Mouse (Mus musculus): ENCODE results near the gene Sirt2. TPM values are rescaled to one million over a fixed set of nuclear protein-coding genes. Genes with fewer than 3 reads are reported as not detected.
A peak's percentile ranks its signal among the peaks of the same experiment; 100 is the strongest.

Sirt2 gene
- polyA plus RNA-seq, 1 experiment from 2014 or later: 63.7 TPM

DNA sequence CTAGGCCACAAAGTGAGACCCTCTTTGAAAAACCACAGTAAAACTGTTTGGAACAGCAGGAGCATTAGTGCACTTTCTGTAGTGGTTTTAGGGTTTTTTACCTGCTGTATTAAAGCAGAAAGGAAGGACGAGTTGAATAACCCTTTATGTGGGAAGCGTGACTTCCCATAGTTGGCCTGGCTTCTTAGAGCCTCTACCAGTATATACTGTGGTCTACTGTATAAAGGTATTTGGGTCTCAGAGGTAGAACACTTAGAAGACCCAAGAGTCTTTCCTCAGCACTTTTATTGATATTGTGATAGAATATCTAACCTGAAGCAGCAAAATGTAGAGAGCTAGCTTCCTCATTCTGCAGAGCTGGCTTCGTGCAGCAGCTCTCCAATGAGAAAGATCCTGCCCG, 53.0 kb downstream of the Sirt2 start:
- Histone ChIP-seq H3K27me3 (ENCODE audit: control insufficient read depth, insufficient read depth, low read length) (no peaks in the 10 kb centered on the region), H3K36me3 (ENCODE audit: control insufficient read depth, insufficient read depth, low read length) (peaks cover 62% of the 10 kb centered on the region), H3K4me1 (ENCODE audit: control insufficient read depth, insufficient read depth, low read length) (peaks cover 41% of the 10 kb centered on the region), H3K9ac (ENCODE audit: low read length) (no peak overlapping the region), H3K27ac (ENCODE audit: low read length) (no peak overlapping the region), H3K9me3 (replicated peaks; ENCODE audit: control insufficient read depth, low read length) (no peaks in the 10 kb centered on the region), H3K4me2 (ENCODE audit: low read depth, low read length) (no peak overlapping the region), H3K4me3 (replicated peaks; ENCODE audit: low read length) (no peak overlapping the region)
- 87% methylated on average over 4 of the region's 4 CpGs for WGBS
- ATAC-seq (ENCODE audit: insufficient read depth, low FRiP score): no peak

GRCm38 (mm10) chr7:28820358-28821260, 54.1 kb downstream of the Sirt2 start:
- peaks cover 35% of the 10 kb centered on the region for H3K4me1 ChIP-seq (ENCODE audit: control insufficient read depth, insufficient read depth, low read length)
- WGBS: 70% methylated on average over 12 of the region's 12 CpGs
- no peaks in the 10 kb centered on the region for H3K27me3 ChIP-seq (ENCODE audit: control insufficient read depth, insufficient read depth, low read length)
- no peak overlapping the region for H3K4me2 ChIP-seq (ENCODE audit: low read depth, low read length)
- no peak overlapping the region for H3K9ac ChIP-seq (ENCODE audit: low read length)
- H3K36me3 ChIP-seq (ENCODE audit: control insufficient read depth, insufficient read depth, low read length): peaks cover 53% of the 10 kb centered on the region
- no peaks in the 10 kb centered on the region for H3K9me3 ChIP-seq (replicated peaks; ENCODE audit: control insufficient read depth, low read length)
- no peak for ATAC-seq (ENCODE audit: insufficient read depth, low FRiP score)
- H3K27ac ChIP-seq (ENCODE audit: low read length): peak overlapping the region; percentile 18; the same call in 1 of the 2 replicates
- no peak overlapping the region for H3K4me3 ChIP-seq (replicated peaks; ENCODE audit: low read length)

DNA sequence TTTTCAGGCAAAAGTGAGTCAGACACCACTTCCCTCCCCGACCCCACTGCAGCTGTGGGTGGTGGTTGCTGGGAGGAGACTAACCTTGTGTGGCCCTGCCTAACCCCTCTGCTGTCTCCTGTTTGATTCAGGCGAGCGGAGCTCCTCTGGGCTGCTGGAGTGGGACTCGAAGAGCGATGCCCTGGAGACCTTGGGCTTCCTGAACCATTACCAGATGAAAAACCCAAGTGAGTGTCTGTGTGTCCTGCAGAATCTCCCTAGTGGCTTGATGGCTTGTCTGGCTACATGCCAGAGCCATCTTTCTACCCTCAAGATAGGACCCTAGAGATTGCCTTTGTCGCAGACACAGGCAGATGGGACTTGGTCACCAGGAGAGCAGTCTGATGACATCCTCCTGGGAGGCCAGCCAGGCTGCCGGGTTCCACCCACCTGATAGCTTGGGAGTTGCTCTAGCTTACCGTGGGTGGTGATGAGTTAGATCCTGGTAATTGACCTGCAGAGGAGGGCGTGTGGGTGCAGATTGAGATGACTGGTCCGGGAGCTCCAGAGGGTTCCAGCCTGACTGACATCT, 54.8 kb downstream of the Sirt2 start:
- Histone ChIP-seq H3K4me2 (ENCODE audit: low read depth, low read length) (no peak overlapping the region), H3K36me3 (ENCODE audit: control insufficient read depth, insufficient read depth, low read length) (peaks cover 45% of the 10 kb centered on the region), H3K9me3 (replicated peaks; ENCODE audit: control insufficient read depth, low read length) (no peaks in the 10 kb centered on the region), H3K4me3 (replicated peaks; ENCODE audit: low read length) (no peak overlapping the region), H3K9ac (ENCODE audit: low read length) (no peak overlapping the region), H3K27me3 (ENCODE audit: control insufficient read depth, insufficient read depth, low read length) (no peaks in the 10 kb centered on the region), H3K4me1 (ENCODE audit: control insufficient read depth, insufficient read depth, low read length) (peaks cover 35% of the 10 kb centered on the region), H3K27ac (ENCODE audit: low read length) (peak overlapping the region; percentile 18; the same call in 1 of the 2 replicates)
- ATAC-seq (ENCODE audit: insufficient read depth, low FRiP score): no peak
- WGBS: 64% methylated on average over 10 of the region's 10 CpGs

DNA sequence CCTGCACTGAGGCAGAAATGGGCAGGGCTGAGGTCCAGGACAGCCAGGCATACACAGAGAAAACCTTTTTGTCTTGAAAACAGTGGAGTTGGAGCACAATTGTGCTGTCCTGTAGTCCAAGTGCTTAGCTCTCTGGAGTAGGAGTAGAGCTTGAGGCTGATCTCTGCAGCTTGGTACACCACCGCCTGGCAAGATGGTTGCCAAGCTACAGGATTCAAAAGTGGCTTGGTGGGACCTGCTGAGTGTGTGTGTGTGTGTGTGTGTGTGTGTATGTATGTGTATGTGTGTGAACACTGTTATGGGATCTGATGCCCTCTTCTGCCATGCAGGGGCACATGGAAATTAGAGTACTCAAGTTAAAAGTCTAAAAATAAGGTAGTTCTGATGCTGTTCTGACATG, 56.0 kb downstream of the Sirt2 start:
- H3K9me3 ChIP-seq (replicated peaks; ENCODE audit: control insufficient read depth, low read length): no peaks in the 10 kb centered on the region
- H3K27me3 ChIP-seq (ENCODE audit: control insufficient read depth, insufficient read depth, low read length): no peaks in the 10 kb centered on the region
- no peak overlapping the region for H3K4me3 ChIP-seq (replicated peaks; ENCODE audit: low read length)
- WGBS: 60% methylated on average over 1 of the region's 1 CpGs
- H3K9ac ChIP-seq (ENCODE audit: low read length): no peak overlapping the region
- no peak overlapping the region for H3K4me2 ChIP-seq (ENCODE audit: low read depth, low read length)
- H3K27ac ChIP-seq (ENCODE audit: low read length): no peak overlapping the region; the same call in 1 of the 2 replicates
- ATAC-seq (ENCODE audit: insufficient read depth, low FRiP score): no peak
- H3K36me3 ChIP-seq (ENCODE audit: control insufficient read depth, insufficient read depth, low read length): peaks cover 38% of the 10 kb centered on the region
- peaks cover 30% of the 10 kb centered on the region for H3K4me1 ChIP-seq (ENCODE audit: control insufficient read depth, insufficient read depth, low read length)

DNA sequence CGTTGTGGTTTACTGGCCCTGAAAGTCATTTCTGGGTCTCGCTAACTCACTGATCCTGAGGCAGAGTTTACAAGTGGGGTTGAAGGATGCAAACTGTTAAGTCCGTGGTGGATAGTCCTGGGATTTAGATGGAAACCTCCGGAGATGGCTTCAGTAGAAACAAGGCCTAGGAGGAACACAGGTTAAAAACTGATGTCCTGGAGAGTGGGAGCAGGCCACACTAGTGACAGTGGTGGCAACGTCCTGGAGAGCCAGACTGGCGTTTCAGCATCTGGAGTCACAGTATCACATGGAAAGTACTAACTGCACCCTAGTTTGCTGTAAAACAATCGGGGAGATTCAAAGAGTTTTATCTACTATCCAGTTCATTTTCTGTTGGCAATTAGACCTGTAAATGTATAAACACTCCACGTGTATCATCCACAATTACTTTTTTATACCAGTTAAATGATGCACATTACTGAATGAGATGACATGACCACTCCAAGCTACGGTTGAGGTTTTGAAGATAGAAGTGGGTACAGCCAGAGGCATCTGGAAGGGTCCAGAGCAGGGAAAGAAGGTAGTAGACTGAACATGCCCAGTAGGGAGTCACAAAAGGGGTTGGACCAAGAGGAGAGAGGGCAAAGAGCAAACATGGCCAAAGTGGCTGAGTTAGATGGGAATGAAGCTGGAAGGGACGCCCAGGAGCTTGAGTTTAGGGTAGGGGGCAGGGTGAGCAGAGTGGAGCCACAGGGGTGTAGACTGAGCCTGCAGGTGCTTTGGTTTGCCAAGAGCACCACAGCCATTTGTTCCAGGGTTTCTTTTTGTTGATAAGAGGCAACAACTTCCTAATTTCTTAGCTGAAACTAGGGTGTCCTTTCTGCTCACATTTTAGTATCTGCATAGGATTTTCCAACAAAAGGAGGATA, 56.7 kb downstream of the Sirt2 start:
- WGBS: 51% methylated on average over 10 of the region's 10 CpGs
- Histone ChIP-seq H3K4me1 (ENCODE audit: control insufficient read depth, insufficient read depth, low read length) (peaks cover 35% of the 10 kb centered on the region), H3K36me3 (ENCODE audit: control insufficient read depth, insufficient read depth, low read length) (peaks cover 31% of the 10 kb centered on the region), H3K4me3 (replicated peaks; ENCODE audit: low read length) (no peak overlapping the region), H3K27me3 (ENCODE audit: control insufficient read depth, insufficient read depth, low read length) (no peaks in the 10 kb centered on the region), H3K4me2 (ENCODE audit: low read depth, low read length) (no peak overlapping the region), H3K9ac (ENCODE audit: low read length) (peak overlapping the region; percentile 11; the same call in 1 of the 2 replicates), H3K9me3 (replicated peaks; ENCODE audit: control insufficient read depth, low read length) (no peaks in the 10 kb centered on the region), H3K27ac (ENCODE audit: low read length) (peak overlapping the region; percentile 97)
- ATAC-seq (ENCODE audit: insufficient read depth, low FRiP score): no peak

- H3K4me1 ChIP-seq (ENCODE audit: control insufficient read depth, insufficient read depth, low read length): peaks cover 35% of the 10 kb centered on the region
Measured at GRCm38 (mm10) chr7:28823932-28824331, 57.4 kb downstream of the Sirt2 start.

GRCm38 (mm10) chr7:28824941-28825685, 58.6 kb downstream of the Sirt2 start, which contains the start of gene Ech1:
Gene Ech1, plus strand, starts transcription at chr7:28825217.
- Histone ChIP-seq H3K27me3 (ENCODE audit: control insufficient read depth, insufficient read depth, low read length) (no peaks in the 10 kb centered on the region), H3K9me3 (replicated peaks; ENCODE audit: control insufficient read depth, low read length) (no peaks in the 10 kb centered on the region), H3K36me3 (ENCODE audit: control insufficient read depth, insufficient read depth, low read length) (peaks cover 29% of the 10 kb centered on the region), H3K4me3 (replicated peaks; ENCODE audit: low read length) (peak within 1 kb of the TSS; percentile 63), H3K9ac (ENCODE audit: low read length) (peak within 1 kb of the TSS; percentile 81), H3K4me1 (ENCODE audit: control insufficient read depth, insufficient read depth, low read length) (peaks cover 30% of the 10 kb centered on the region), H3K4me2 (ENCODE audit: low read depth, low read length) (peak within 1 kb of the TSS; percentile 57), H3K27ac (ENCODE audit: low read length) (peak within 1 kb of the TSS; percentile 97)
- peak; percentile 83 for ATAC-seq (ENCODE audit: insufficient read depth, low FRiP score)
- 1% methylated on average over 33 of the region's 33 CpGs for WGBS

More at GRCm38 (mm10) chr7:28823932-28824331, 57.4 kb downstream of the Sirt2 start:
- Histone ChIP-seq H3K27me3 (ENCODE audit: control insufficient read depth, insufficient read depth, low read length) (no peaks in the 10 kb centered on the region), H3K36me3 (ENCODE audit: control insufficient read depth, insufficient read depth, low read length) (peaks cover 30% of the 10 kb centered on the region), H3K9me3 (replicated peaks; ENCODE audit: control insufficient read depth, low read length) (no peaks in the 10 kb centered on the region), H3K4me2 (ENCODE audit: low read depth, low read length) (no peak overlapping the region), H3K27ac (ENCODE audit: low read length) (peak overlapping the region; percentile 97), H3K4me3 (replicated peaks; ENCODE audit: low read length) (no peak overlapping the region), H3K9ac (ENCODE audit: low read length) (no peak overlapping the region)
- no peak for ATAC-seq (ENCODE audit: insufficient read depth, low FRiP score)
- WGBS: 45% methylated on average over 2 of the region's 2 CpGs

DNA sequence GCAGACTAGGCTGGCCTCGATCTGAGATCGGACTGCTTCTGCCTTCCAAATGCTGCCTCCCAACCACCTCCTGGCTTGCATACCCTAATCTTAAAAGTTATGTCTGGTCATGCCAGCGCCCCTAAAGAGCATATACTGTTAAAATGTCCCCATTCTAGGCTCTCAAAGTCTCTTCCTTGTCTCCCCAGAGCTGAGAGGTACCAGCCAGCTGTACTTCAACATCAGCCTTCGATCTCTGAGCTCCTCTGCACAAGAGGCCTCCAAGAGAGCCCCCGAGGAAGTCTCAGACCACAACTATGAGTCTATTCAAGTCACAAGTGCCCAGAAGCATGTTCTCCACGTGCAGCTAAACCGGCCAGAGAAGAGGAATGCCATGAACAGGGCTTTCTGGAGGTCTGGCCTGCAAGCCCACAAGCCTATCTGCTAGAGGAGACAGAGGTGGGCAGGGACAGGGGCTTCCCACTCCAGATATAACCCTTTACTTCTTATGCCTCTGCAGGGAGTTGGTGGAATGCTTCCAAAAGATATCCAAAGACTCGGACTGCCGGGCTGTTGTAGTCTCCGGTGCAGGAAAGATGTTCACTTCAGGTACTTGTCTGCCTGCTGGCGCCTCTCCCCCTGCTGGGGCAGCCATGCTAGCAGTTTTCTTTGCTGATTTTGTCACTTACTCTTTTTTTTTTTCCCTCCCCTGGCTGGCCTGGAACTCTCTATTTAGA, 59.3 kb downstream of the Sirt2 start:
- Histone ChIP-seq H3K36me3 (ENCODE audit: control insufficient read depth, insufficient read depth, low read length) (peaks cover 28% of the 10 kb centered on the region), H3K4me1 (ENCODE audit: control insufficient read depth, insufficient read depth, low read length) (peaks cover 30% of the 10 kb centered on the region), H3K9me3 (replicated peaks; ENCODE audit: control insufficient read depth, low read length) (no peaks in the 10 kb centered on the region), H3K4me2 (ENCODE audit: low read depth, low read length) (peak overlapping the region; percentile 57), H3K4me3 (replicated peaks; ENCODE audit: low read length) (peak overlapping the region; percentile 63), H3K9ac (ENCODE audit: low read length) (peak overlapping the region; percentile 81), H3K27ac (ENCODE audit: low read length) (peak overlapping the region; percentile 97), H3K27me3 (ENCODE audit: control insufficient read depth, insufficient read depth, low read length) (no peaks in the 10 kb centered on the region)
- ATAC-seq (ENCODE audit: insufficient read depth, low FRiP score): no peak
- WGBS: 48% methylated on average over 11 of the region's 11 CpGs

Measured in stomach, embryonic 16.5 days (tissue).